Comparison of ENCODE assay signal across 8 mouse cellular contexts in genomic region chr3:127625701-127626399, GRCm38 (mm10). TPM values are rescaled to one million over a fixed set of nuclear protein-coding genes. Genes with fewer than 3 reads are reported as not detected.
DNase-seq lines count a peak whose midpoint lies in the region; ATAC-seq lines count a peak whose summit lies in the region.

No protein-coding gene starts in this region.

- peak; percentile 17 for DNase-seq in kidney, adult 18-20 months
- no peak for DNase-seq in kidney, adult 11 months
- DNase-seq in embryo, embryonic 10.5 days (ENCODE audit: low spot score): peak; percentile 73
- no peak for DNase-seq in left cerebral cortex, adult 18-20 months (ENCODE audit: low spot score in 2 of 2)
- no peak for DNase-seq in urinary bladder, adult 2 months (ENCODE audit: low spot score)
- no peak for DNase-seq in left cerebral cortex, postnatal 25 days (ENCODE audit: low spot score in 2 of 2)

- H3K27me3 ChIP-seq in hindbrain, embryonic 15.5 days: peaks cover 59% of the 10 kb centered on the region

- H3K27ac ChIP-seq in hindbrain, embryonic 15.5 days (replicated peaks): no peak overlapping the region

- H3K36me3 ChIP-seq in hindbrain, embryonic 15.5 days: no peaks in the 10 kb centered on the region

- peak overlapping the region; percentile 41 for H3K4me3 ChIP-seq in hindbrain, embryonic 15.5 days

- peaks cover 20% of the 10 kb centered on the region for H3K4me1 ChIP-seq in hindbrain, embryonic 15.5 days (replicated peaks)

- 1% methylated on average over 28 of the region's 28 CpGs for WGBS in hindbrain, embryonic 15.5 days

- intact Hi-C loops in left cerebral cortex, postnatal 25 days (cut with DNase I): loop anchor here (2.0 to 5.0 kb wide), 2 partner anchors 133 to 321 kb away; no protein-coding TSS in a partner anchor

- no peaks in the 10 kb centered on the region for H3K9me3 ChIP-seq in hindbrain, embryonic 15.5 days

- H3K4me2 ChIP-seq in hindbrain, embryonic 15.5 days: peak overlapping the region; percentile 66

- ATAC-seq in hindbrain, embryonic 15.5 days (ENCODE audit: low FRiP score, low read depth): peak; percentile 24; the same call in 1 of the 2 replicates
- ATAC-seq in megakaryocyte progenitor cell, adult 5-6 weeks (replicated peaks; ENCODE audit: poor library complexity): peak; percentile 66

- no peak overlapping the region for H3K9ac ChIP-seq in hindbrain, embryonic 15.5 days

RNA-seq across cellular contexts. Expression of gene Neurog2, which starts 7.1 kb away (rescaled TPM):
- 6.7 and 17.7 TPM in 2 replicates for polyA plus RNA-seq in hindbrain, embryonic 15.5 days (2015; fragmentation: Nextera tagmentation; extraction: Ambion mirVana)
- not detected in 2 replicates for total RNA-seq in megakaryocyte progenitor cell, adult 5-6 weeks (2015)
- not detected in 2 replicates for total RNA-seq in megakaryocyte progenitor cell, adult 5-6 weeks (2017)
- not detected for total RNA-seq in left cerebral cortex, adult 18-20 months (2021)
- polyA plus RNA-seq in urinary bladder, adult 2 months (2012; rRNA removed): not detected in 2 replicates
- 1 to 10 TPM in 1 of 2 experiments, under 1 TPM in 1; 0.48 to 1.2 TPM for total RNA-seq in left cerebral cortex, postnatal 25 days (2021)

Comparison
In these comparisons a context has a peak if more than half of its experiments do, and no peak if none do; other contexts are left out.
1. DNase-seq: peak in kidney, adult 18-20 months (single experiment) and embryo, embryonic 10.5 days (single experiment); none in kidney, adult 11 months (single experiment), left cerebral cortex, adult 18-20 months (0 of 2), urinary bladder, adult 2 months (single experiment) and left cerebral cortex, postnatal 25 days (0 of 2).